Mouse (Mus musculus) CH12.LX (cell line): ENCODE measurements at regions not wholly inside any gene's neighbourhood (a gene's known extent, or its start where the extent isn't known, plus 50 kb on each side); places are given as distances from the start of the nearest gene placed in this dataset.

ENCODE experiments used
- DNase-seq: peaks from one replicate; pipeline ENCODE4 v3.0.0-alpha.2; 2013; ENCODE audit errors: extremely low read depth
- H3K27ac ChIP-seq: 2 replicates; pipeline ENCODE4 v1.5.1; 2012; ENCODE audit warnings: low read depth, mild to moderate bottlenecking, control low read depth, moderate library complexity; ENCODE audit not compliant: insufficient read depth
- H3K27me3 ChIP-seq: replicated peaks from 2 replicates; pipeline ENCODE3; 2012; ENCODE audit warnings: inconsistent platforms
- H3K36me3 ChIP-seq, 2 experiments: replicated peaks in 1 of 2; 2 replicates each; pipeline versions ENCODE3 to v1.6.1; 2012; ENCODE audit warnings: inconsistent platforms in 1 of 2, low read length in 1 of 2, mild to moderate bottlenecking in 1 of 2, mixed read lengths in 1 of 2, moderate library complexity in 1 of 2; ENCODE audit not compliant: control insufficient read depth in 1 of 2, insufficient read depth in 1 of 2
- H3K4me1 ChIP-seq, 2 experiments: 2 replicates each; pipeline ENCODE4 v1.6.1; 2012; ENCODE audit warnings: inconsistent platforms in 1 of 2, moderate library complexity in 1 of 2; ENCODE audit not compliant: insufficient read depth in 2 of 2, control insufficient read depth in 1 of 2
- H3K4me2 ChIP-seq: 2 replicates; pipeline ENCODE4 v1.6.1; 2012; ENCODE audit warnings: low read depth, mild to moderate bottlenecking, control low read depth; ENCODE audit not compliant: poor library complexity, insufficient read depth, severe bottlenecking
- H3K4me3 ChIP-seq, 3 experiments: fragments of 150-350 bp in 1 of 3; sonication (generic) in 1 of 3; replicated peaks in 1 of 3; 2 replicates each; pipeline versions ENCODE3 to v1.5.1; 2011 to 2012; ENCODE audit warnings: low read depth in 2 of 3, low read length in 2 of 3, mild to moderate bottlenecking in 2 of 3, moderate library complexity in 2 of 3, control low read depth in 1 of 3, improper control_type of control experiment in 1 of 3, inconsistent platforms in 1 of 3, mixed read lengths in 1 of 3; ENCODE audit not compliant: poor library complexity in 1 of 3
- H3K79me2 ChIP-seq: replicated peaks from 2 replicates; pipeline ENCODE4 v1.6.1; 2012; ENCODE audit warnings: mild to moderate bottlenecking, moderate library complexity; ENCODE audit not compliant: control insufficient read depth, poor library complexity, insufficient read depth, severe bottlenecking; ENCODE audit errors: extremely low read depth
- H3K9ac ChIP-seq: 2 replicates; pipeline ENCODE4 v1.6.1; 2012; ENCODE audit warnings: low read depth, mild to moderate bottlenecking, control low read depth, moderate library complexity; ENCODE audit not compliant: insufficient read depth
- H3K9me3 ChIP-seq: replicated peaks from 2 replicates; pipeline ENCODE3; 2012; ENCODE audit warnings: low read length, inconsistent platforms, mixed read lengths
- CHD2 ChIP-seq: IDR thresholded peaks from 2 replicates; pipeline ENCODE4 v1.6.1; 2011; ENCODE audit warnings: low read length, improper control_type of control experiment
- ELF1 ChIP-seq: IDR thresholded peaks from 2 replicates; pipeline ENCODE4 v1.6.1; 2014; ENCODE audit warnings: low read depth, mild to moderate bottlenecking, inconsistent platforms, low read length, improper control_type of control experiment
- GABPA ChIP-seq: IDR thresholded peaks from 2 replicates; pipeline ENCODE4 v1.6.1; 2012; ENCODE audit warnings: low read depth, low read length, improper control_type of control experiment, inconsistent platforms; ENCODE audit not compliant: insufficient replicate concordance
- IRF4 ChIP-seq: IDR thresholded peaks from 2 replicates; pipeline ENCODE4 v1.6.1; 2014; ENCODE audit warnings: low read depth, mild to moderate bottlenecking, inconsistent platforms, low read length, improper control_type of control experiment
- JUN ChIP-seq: IDR thresholded peaks from 2 replicates; pipeline ENCODE4 v1.6.1; 2011; ENCODE audit warnings: low read depth, mild to moderate bottlenecking, low read length, improper control_type of control experiment, moderate library complexity; ENCODE audit not compliant: insufficient read depth
- MAFK ChIP-seq: IDR thresholded peaks from 2 replicates; pipeline ENCODE4 v1.6.1; 2011; ENCODE audit warnings: low read length, improper control_type of control experiment; ENCODE audit not compliant: insufficient replicate concordance
- MEF2A ChIP-seq: IDR thresholded peaks from 2 replicates; pipeline ENCODE4 v1.6.1; 2014; ENCODE audit warnings: low read depth, mild to moderate bottlenecking, inconsistent platforms, low read length, improper control_type of control experiment, borderline replicate concordance
- MXI1 ChIP-seq: IDR thresholded peaks from 2 replicates; pipeline ENCODE4 v1.6.1; 2011; ENCODE audit warnings: mild to moderate bottlenecking, low read depth, low read length, improper control_type of control experiment
- MYC ChIP-seq: IDR thresholded peaks from 2 replicates; pipeline ENCODE4 v1.6.1; 2011; ENCODE audit warnings: low read depth, mild to moderate bottlenecking, improper control_type of control experiment, low read length
- NELFE ChIP-seq: IDR thresholded peaks from 2 replicates; pipeline ENCODE4 v1.6.1; 2011; ENCODE audit warnings: low read depth, low read length, improper control_type of control experiment
- PAX5 ChIP-seq: IDR thresholded peaks from 2 replicates; pipeline ENCODE4 v1.6.1; 2012; ENCODE audit warnings: low read length, inconsistent platforms, mixed read lengths
- POLR2AphosphoS2 ChIP-seq: IDR thresholded peaks from 2 replicates; pipeline ENCODE4 v1.6.1; 2011; ENCODE audit warnings: low read depth, low read length, improper control_type of control experiment
- SIN3A ChIP-seq: IDR thresholded peaks from 2 replicates; pipeline ENCODE4 v1.6.1; 2012; ENCODE audit warnings: low read length, improper control_type of control experiment, inconsistent platforms
- USF2 ChIP-seq: conservative IDR thresholded peaks from 2 replicates; pipeline ENCODE4 v1.6.1; 2011; ENCODE audit warnings: low read depth, low read length, improper control_type of control experiment
- ZC3H11A ChIP-seq: IDR thresholded peaks from 2 replicates; pipeline ENCODE4 v1.6.1; 2012; ENCODE audit warnings: low read depth, mild to moderate bottlenecking, inconsistent platforms, low read length, improper control_type of control experiment
- ZKSCAN1 ChIP-seq: IDR thresholded peaks from 2 replicates; pipeline ENCODE4 v1.6.1; 2012; ENCODE audit warnings: low read depth, inconsistent platforms, low read length, improper control_type of control experiment, borderline replicate concordance
- ZNF384 ChIP-seq: IDR thresholded peaks from 2 replicates; pipeline ENCODE4 v1.6.1; 2012; ENCODE audit warnings: low read depth, low read length, improper control_type of control experiment, inconsistent platforms
- dilution Hi-C: fragments of 300-500 bp; cut with MboI; formaldehyde crosslinking; loops from 2 replicates; pipeline ENCODE4 v1.14.3; 2020; ENCODE audit warnings: low sequenced_read_pairs; ENCODE audit not compliant: extremely low pct_unique_long_range_greater_than_20kb, extremely low pct_ligation_motif_present
- in situ Hi-C: fragments of 300-500 bp; cut with MboI; formaldehyde crosslinking; loops from 3 replicates; pipeline ENCODE4 v1.14.3; 2019; ENCODE audit warnings: low sequenced_read_pairs, low pct_ligation_motif_present, low pct_unique_long_range_greater_than_20kb, mixed read lengths

DNA sequence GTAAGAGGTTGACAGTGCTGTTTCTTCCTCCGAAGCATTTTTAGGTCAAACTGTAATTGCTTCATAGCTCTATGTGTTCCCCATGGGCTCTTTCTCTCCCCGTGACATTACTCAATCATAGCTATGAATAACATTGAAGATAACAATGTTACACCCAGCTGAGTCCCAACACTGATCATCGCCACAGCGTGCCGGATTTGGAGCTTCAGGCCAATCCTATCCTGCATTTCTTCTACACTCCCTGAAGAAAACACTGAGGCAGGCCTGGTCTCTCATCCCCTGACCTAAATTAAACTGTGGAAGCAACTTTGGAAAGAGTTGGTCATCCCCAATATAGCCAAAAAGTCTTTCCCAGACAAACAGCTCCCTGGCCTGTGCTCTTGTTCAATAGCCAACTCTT is 168.7 kb upstream of the Phyhipl start:
- no peak overlapping the region for H3K27ac ChIP-seq
- no peaks in the 10 kb centered on the region for H3K36me3 ChIP-seq
- H3K4me3 ChIP-seq: no peak overlapping the region
- DNase-seq: no peak
- dilution Hi-C loops: no loop called here
- TF ChIP-seq IRF4: no peak
- no peak for TF ChIP-seq GABPA
- no peak for TF ChIP-seq PAX5
- TF ChIP-seq MEF2A: no peak
- no peak for TF ChIP-seq ELF1
- TF ChIP-seq, all 38 proteins: peak for 0
- H3K4me2 ChIP-seq: no peak overlapping the region
- H3K4me1 ChIP-seq: no peaks in the 10 kb centered on the region
- no peaks in the 10 kb centered on the region for H3K79me2 ChIP-seq
- in situ Hi-C loops: no loop called here
- no peak overlapping the region for H3K9ac ChIP-seq
- peaks cover 54% of the 10 kb centered on the region for H3K9me3 ChIP-seq
- no peaks in the 10 kb centered on the region for H3K27me3 ChIP-seq

DNA sequence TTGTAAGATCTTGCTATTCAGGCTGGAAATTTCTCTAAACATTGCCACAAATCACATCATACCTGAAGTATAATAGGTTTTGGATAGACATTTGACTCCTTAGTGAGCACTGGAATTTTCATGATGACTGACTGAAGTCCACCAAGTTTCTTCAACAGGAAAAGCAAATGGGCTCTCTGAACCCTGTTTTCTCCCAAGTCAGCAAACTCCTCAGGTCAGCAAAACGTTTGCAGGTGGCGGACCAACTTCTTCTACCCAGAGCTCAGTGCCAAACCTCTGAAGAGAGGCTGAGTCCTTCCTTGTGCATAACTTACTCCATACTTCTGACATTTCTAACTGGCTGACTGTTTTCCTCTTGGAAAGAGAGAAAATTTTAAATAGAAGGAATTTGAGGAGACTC is 164.2 kb upstream of the Phyhipl start:
- H3K4me2 ChIP-seq: no peak overlapping the region
- peaks cover 60% of the 10 kb centered on the region for H3K9me3 ChIP-seq
- H3K79me2 ChIP-seq: no peaks in the 10 kb centered on the region
- TF ChIP-seq IRF4 (no peak), POLR2AphosphoS2 (no peak), MYC (no peak), ZKSCAN1 (no peak)
- H3K4me3 ChIP-seq: no peak overlapping the region
- H3K9ac ChIP-seq: no peak overlapping the region
- no peak overlapping the region for H3K27ac ChIP-seq
- in situ Hi-C loops: no loop called here
- H3K4me1 ChIP-seq: no peaks in the 10 kb centered on the region
- DNase-seq: no peak
- H3K27me3 ChIP-seq: no peaks in the 10 kb centered on the region
- dilution Hi-C loops: no loop called here
- no peaks in the 10 kb centered on the region for H3K36me3 ChIP-seq

DNA sequence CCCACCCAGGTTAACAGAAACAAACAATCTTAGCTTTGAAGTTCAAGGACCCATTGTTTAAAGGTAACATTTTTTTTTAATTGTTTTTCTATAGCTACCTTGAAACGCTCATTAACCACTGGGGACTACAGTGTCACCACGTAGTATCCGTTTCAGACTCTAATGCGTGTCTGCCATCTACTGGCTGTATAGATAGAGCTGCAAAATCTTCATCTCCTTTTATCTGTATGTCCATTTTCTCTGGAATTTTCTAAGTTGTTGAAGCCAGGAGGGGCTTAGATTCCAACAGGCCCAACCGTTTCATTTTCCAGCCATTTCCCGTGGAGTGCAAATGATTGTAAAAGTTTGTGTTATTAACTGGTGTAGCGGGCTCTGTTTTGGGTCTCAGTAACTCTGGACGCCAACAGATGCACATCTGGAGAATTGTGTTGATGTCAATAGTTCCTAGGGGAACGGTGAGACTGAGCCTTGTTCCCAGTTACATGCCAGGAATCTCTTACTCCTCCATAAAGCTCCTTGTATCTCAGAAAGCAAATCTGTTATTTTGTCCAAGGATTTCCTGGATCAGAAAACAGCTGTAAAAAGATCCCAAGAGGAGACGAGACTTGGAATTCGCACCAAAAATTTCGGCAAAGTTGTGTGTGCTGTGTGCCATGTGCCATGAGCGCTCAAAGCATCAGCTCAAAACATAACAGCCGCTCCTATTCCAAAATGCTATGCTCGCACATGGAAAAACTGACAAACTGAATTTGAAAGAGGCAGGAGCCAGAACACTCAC is 158.8 kb upstream of the Phyhipl start:
- Histone ChIP-seq H3K4me3 (no peak overlapping the region), H3K36me3 (no peaks in the 10 kb centered on the region), H3K27me3 (no peaks in the 10 kb centered on the region), H3K9me3 (peaks cover 65% of the 10 kb centered on the region), H3K4me2 (no peak overlapping the region), H3K9ac (no peak overlapping the region), H3K27ac (no peak overlapping the region), H3K4me1 (no peaks in the 10 kb centered on the region), H3K79me2 (no peaks in the 10 kb centered on the region)
- dilution Hi-C loops: no loop called here
- in situ Hi-C loops: no loop called here
- DNase-seq: no peak
- TF ChIP-seq MYC (no peak), MAFK (no peak), ZC3H11A (no peak), GABPA (no peak), JUN (no peak), MXI1 (no peak), CHD2 (no peak), SIN3A (no peak), USF2 (no peak), NELFE (no peak), ZNF384 (no peak)
